ENCODE assay signal across 8 mouse cellular contexts in the genomic region with DNA sequence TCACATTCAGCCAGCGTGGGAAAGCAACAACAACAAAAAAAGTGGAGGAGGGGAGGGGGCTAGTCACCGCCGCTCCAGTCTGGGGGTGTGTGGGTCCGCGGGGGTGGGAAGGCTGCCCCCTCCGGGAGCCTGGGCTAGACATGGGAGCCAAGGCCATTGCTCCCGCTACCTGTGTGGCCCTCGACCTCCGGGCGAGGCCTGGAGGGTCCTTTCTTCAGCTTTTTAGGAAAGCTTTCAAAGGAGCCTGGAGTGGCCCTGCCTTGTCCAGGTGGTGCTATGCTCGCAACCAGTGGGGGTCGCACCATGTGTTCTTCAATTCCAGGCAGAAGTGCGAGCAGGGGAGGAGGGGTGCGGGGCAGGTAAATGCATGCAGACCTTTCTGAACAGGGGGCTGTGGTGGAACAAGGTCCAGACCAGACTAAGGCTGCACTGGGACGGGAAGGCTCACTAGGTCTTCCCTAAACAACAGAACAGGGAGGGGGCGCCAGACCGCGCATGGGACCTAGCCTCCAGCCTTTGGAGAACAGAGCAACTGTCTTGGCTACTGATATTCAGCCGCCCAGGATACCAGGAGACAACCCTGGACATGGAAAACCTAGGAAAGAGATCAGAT.
A peak's percentile ranks its signal among the peaks of the same experiment; 100 is the strongest.
DNase-seq lines count a peak whose midpoint lies in the region; ATAC-seq and TF ChIP-seq lines count a peak whose summit lies in the region.

No protein-coding gene starts in this region.

- H3K9me3 ChIP-seq in heart, postnatal 0 days (replicated peaks; ENCODE audit: control insufficient read depth, low read length): no peaks in the 10 kb centered on the region
- H3K9me3 ChIP-seq in embryonic facial prominence, embryonic 12.5 days: no peaks in the 10 kb centered on the region
- H3K9me3 ChIP-seq in intestine, postnatal 0 days (ENCODE audit: control insufficient read depth): no peaks in the 10 kb centered on the region
- H3K9me3 ChIP-seq in neural tube, embryonic 13.5 days: no peaks in the 10 kb centered on the region

- H3K27ac ChIP-seq in heart, postnatal 0 days (ENCODE audit: low read depth): no peak overlapping the region
- H3K27ac ChIP-seq in heart, adult 2 months: no peak overlapping the region
- no peak overlapping the region for H3K27ac ChIP-seq in embryonic facial prominence, embryonic 12.5 days
- H3K27ac ChIP-seq in intestine, postnatal 0 days (ENCODE audit: low read depth, low read length): no peak overlapping the region
- H3K27ac ChIP-seq in neural tube, embryonic 13.5 days (replicated peaks): no peak overlapping the region

- no peaks in the 10 kb centered on the region for H3K36me3 ChIP-seq in heart, postnatal 0 days (replicated peaks; ENCODE audit: control insufficient read depth, insufficient read depth, low read length)
- no peaks in the 10 kb centered on the region for H3K36me3 ChIP-seq in heart, adult 2 months (ENCODE audit: control insufficient read depth, insufficient read depth, low read length)
- H3K36me3 ChIP-seq in embryonic facial prominence, embryonic 12.5 days: no peaks in the 10 kb centered on the region
- H3K36me3 ChIP-seq in intestine, postnatal 0 days (ENCODE audit: control insufficient read depth, insufficient read depth): no peaks in the 10 kb centered on the region
- no peaks in the 10 kb centered on the region for H3K36me3 ChIP-seq in neural tube, embryonic 13.5 days

- peak overlapping the region; percentile 76 for H3K4me2 ChIP-seq in heart, postnatal 0 days (ENCODE audit: low read depth, low read length)
- peak overlapping the region; percentile 90 for H3K4me2 ChIP-seq in embryonic facial prominence, embryonic 12.5 days (replicated peaks)
- no peak overlapping the region for H3K4me2 ChIP-seq in intestine, postnatal 0 days (replicated peaks; ENCODE audit: low read depth)
- peak overlapping the region; percentile 82 for H3K4me2 ChIP-seq in neural tube, embryonic 13.5 days

- peaks cover 8% of the 10 kb centered on the region; the same call in 1 of the 2 replicates for H3K27me3 ChIP-seq in heart, postnatal 0 days (ENCODE audit: control insufficient read depth, insufficient read depth, low read length)
- H3K27me3 ChIP-seq in heart, adult 2 months (ENCODE audit: control insufficient read depth, insufficient read depth, low read length): 0 out of 2 replicates have a peak, but pooled peaks cover 2% of the 10 kb centered on the region
- H3K27me3 ChIP-seq in embryonic facial prominence, embryonic 12.5 days: peaks cover 15% of the 10 kb centered on the region
- H3K27me3 ChIP-seq in intestine, postnatal 0 days (replicated peaks; ENCODE audit: control insufficient read depth, insufficient read depth, low read length): 0 out of 2 replicates have a peak, but pooled peaks cover 11% of the 10 kb centered on the region
- peaks cover 17% of the 10 kb centered on the region for H3K27me3 ChIP-seq in neural tube, embryonic 13.5 days

- TF ChIP-seq POLR2A in heart, adult 2 months (IDR thresholded peaks at IDR 0.05; ENCODE audit: insufficient read depth, low read depth, low read length): no peak

- intact Hi-C loops in heart, adult 2 months (cut with DNase I): no loop called here
- intact Hi-C loops in left cerebral cortex, postnatal 14 days (cut with DNase I): no loop called here

- DNase-seq in heart, postnatal 0 days (ENCODE audit: low spot score): no peak
- no peak for DNase-seq in heart, adult 2 months
- DNase-seq in left cerebral cortex, postnatal 14 days (ENCODE audit: low spot score in 2 of 2): no peak
- no peak for DNase-seq in cerebellum, adult 8-10 months

- H3K79me2 ChIP-seq in heart, adult 2 months (replicated peaks; ENCODE audit: control insufficient read depth, insufficient read depth, low read length): no peaks in the 10 kb centered on the region

- no peak for TF ChIP-seq CTCF in heart, postnatal 0 days (IDR thresholded peaks at IDR 0.05; ENCODE audit: low read depth)
- no peak for TF ChIP-seq CTCF in heart, adult 2 months (IDR thresholded peaks at IDR 0.05)
- TF ChIP-seq CTCF in intestine, postnatal 0 days (IDR thresholded peaks at IDR 0.05; ENCODE audit: low read depth): no peak

- H3K9ac ChIP-seq in heart, postnatal 0 days (replicated peaks; ENCODE audit: low read depth, low read length): no peak overlapping the region
- H3K9ac ChIP-seq in heart, adult 2 months (ENCODE audit: low read depth, low read length): no peak overlapping the region
- no peak overlapping the region for H3K9ac ChIP-seq in embryonic facial prominence, embryonic 12.5 days
- H3K9ac ChIP-seq in intestine, postnatal 0 days (ENCODE audit: low read depth, low read length): no peak overlapping the region
- H3K9ac ChIP-seq in neural tube, embryonic 13.5 days: no peak overlapping the region

- 13% methylated on average over 18 of the region's 19 CpGs for WGBS in heart, postnatal 0 days
- WGBS in heart, adult 2 months: 22% methylated on average over 19 of the region's 19 CpGs
- 4% methylated on average over 19 of the region's 19 CpGs for WGBS in embryonic facial prominence, embryonic 12.5 days
- 13% methylated on average over 19 of the region's 19 CpGs for WGBS in intestine, postnatal 0 days
- 7% methylated on average over 19 of the region's 19 CpGs for WGBS in neural tube, embryonic 13.5 days

- peak overlapping the region; percentile 48 for H3K4me3 ChIP-seq in heart, postnatal 0 days (ENCODE audit: low read depth, low read length)
- H3K4me3 ChIP-seq in heart, adult 2 months: no peak overlapping the region
- peak overlapping the region; percentile 49 for H3K4me3 ChIP-seq in embryonic facial prominence, embryonic 12.5 days
- H3K4me3 ChIP-seq in intestine, postnatal 0 days (ENCODE audit: low read depth, low read length): peak overlapping the region; percentile 43
- peak overlapping the region; percentile 46 for H3K4me3 ChIP-seq in neural tube, embryonic 13.5 days

- no peak for TF ChIP-seq EP300 in heart, postnatal 0 days (IDR thresholded peaks at IDR 0.05; ENCODE audit: low read depth)
- TF ChIP-seq EP300 in heart, adult 2 months (IDR thresholded peaks at IDR 0.05; ENCODE audit: insufficient read depth, low read depth, low read length): no peak

- H3K4me1 ChIP-seq in heart, postnatal 0 days (ENCODE audit: control insufficient read depth, insufficient read depth): no peaks in the 10 kb centered on the region
- no peaks in the 10 kb centered on the region for H3K4me1 ChIP-seq in heart, adult 2 months (ENCODE audit: control insufficient read depth, insufficient read depth, low read length)
- peaks cover 6% of the 10 kb centered on the region; the same call in 1 of the 2 replicates for H3K4me1 ChIP-seq in embryonic facial prominence, embryonic 12.5 days
- H3K4me1 ChIP-seq in intestine, postnatal 0 days (replicated peaks; ENCODE audit: control insufficient read depth, insufficient read depth, low read length): no peaks in the 10 kb centered on the region
- peaks cover 16% of the 10 kb centered on the region for H3K4me1 ChIP-seq in neural tube, embryonic 13.5 days (replicated peaks)

- ATAC-seq in heart, postnatal 0 days (ENCODE audit: insufficient read depth, low read depth): no peak
- ATAC-seq in embryonic facial prominence, embryonic 12.5 days (ENCODE audit: insufficient number of reproducible peaks, insufficient read depth, low FRiP score, low TSS enrichment): no peak
- ATAC-seq in intestine, postnatal 0 days: no peak
- no peak for ATAC-seq in neural tube, embryonic 13.5 days (ENCODE audit: low read depth)
- no peak for ATAC-seq in erythroblast, adult 5-6 weeks (replicated peaks; ENCODE audit: low FRiP score, poor library complexity, severe bottlenecking)
